Mouse (Mus musculus) ovary, postnatal 36 days (tissue): ENCODE results near the gene Gm49388.
A peak's percentile ranks its signal among the peaks of the same experiment; 100 is the strongest.
"Not testable (repeated sequence)": the region's sequence is repeated elsewhere in the genome, so short reads cannot be mapped to it uniquely, and the experiment has no call there.

Source experiments
- DNase-seq: peaks from one replicate; pipeline ENCODE4 v3.0.0; 2022; ENCODE audit warnings: low spot score, mixed read lengths

Gm49388 gene

GRCm38 (mm10) chr7:127802313-127802712 is 16.9 kb downstream of the Gm49388 start:
- no peak for DNase-seq

DNA sequence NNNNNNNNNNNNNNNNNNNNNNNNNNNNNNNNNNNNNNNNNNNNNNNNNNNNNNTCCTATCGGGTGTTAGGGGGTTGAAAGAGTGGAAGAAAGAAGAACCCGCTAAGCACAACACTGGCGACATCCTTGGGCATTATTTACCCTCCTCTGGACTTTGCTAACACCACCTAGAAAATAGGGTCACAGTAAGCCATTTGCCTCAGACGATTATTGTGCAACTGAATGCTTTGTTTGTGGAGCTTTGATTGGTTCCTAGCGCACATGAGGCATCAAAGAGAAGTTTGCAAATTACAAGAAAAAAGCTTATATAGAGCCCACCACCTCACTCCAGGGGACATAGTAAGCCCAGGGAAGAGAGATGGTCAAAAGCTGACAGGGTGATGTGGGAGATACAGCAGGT is 23.4 kb downstream of the Gm49388 start:
- no peak for DNase-seq

DNA sequence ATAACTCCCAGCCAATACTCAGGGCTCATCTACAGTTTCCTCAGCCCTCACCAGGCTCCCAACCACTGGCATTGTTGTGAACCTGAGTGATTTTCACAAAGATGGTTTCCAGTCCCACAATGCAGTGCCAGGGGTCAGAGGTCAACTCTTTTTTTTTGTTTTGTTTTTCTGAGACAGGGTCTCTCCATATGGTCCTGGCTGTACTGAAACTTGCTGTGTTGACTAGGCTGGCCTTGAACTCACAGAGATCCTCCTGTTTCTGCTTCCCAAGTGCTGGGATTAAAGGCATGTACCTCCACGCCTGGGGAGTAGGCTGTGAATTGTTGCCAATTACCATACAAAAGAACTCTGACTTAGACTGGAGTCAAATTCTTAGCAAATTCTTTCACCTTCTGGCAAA is 24.4 kb downstream of the Gm49388 start:
- no peak for DNase-seq

DNA sequence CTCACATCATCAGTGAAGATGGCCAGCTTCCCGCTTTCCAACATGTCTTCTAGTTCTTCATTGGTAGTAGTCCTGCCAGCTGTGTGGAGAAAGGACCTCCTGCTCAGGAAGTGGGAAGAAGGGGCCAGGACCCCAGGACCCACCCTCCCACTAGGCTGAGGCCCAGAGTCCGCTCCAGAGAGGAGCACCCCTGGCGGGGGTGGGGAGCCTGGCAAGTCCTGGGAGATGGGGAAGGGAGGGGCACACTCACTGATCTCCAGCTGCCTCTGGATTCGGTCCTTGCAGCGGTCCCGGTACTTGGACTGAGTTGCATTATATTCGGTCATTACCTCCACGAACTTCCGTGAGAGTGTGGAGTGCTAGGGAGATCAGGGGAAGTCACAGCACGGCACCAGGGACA is 25.2 kb downstream of the Gm49388 start:
- DNase-seq = no peak

- no peak for DNase-seq
These were observed 25.8 kb downstream of the Gm49388 start for GRCm38 (mm10) chr7:127811240-127811639.

- DNase-seq = no peak
These were observed 26.9 kb downstream of the Gm49388 start for GRCm38 (mm10) chr7:127812292-127812691.

- no peak for DNase-seq
These were observed 28.4 kb downstream of the Gm49388 start for GRCm38 (mm10) chr7:127813821-127814220.

GRCm38 (mm10) chr7:127814241-127814921 is 29.0 kb downstream of the Gm49388 start:
- DNase-seq = peak; percentile 56

DNA sequence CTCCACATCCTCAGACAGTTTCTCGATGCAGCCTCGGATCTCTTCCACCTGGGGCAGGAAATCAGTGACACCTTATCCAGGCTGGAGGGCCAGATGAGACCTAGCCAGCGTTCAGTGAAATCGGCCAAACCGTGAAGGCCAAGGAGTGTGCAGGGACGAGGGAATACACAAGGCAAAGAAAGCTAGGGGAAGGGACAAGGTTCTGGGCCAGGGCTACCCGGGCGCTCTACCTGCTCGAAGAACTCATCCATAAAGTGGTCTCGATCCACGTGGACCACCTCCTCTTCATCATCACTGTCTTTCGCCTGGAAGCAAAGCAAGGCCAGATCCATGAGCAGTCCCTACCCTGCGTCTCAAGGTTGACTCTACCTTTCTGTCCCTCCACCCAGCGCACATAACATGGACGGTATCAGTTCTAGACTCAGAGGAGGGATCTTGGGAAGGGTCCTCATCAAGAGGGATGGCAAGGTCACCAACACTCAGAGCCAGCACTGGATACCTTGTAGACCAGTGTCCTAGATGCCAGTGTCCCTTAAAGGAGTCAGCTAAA is 29.8 kb downstream of the Gm49388 start:
- DNase-seq = no peak

- DNase-seq = peak; percentile 45
These were observed 30.8 kb downstream of the Gm49388 start for GRCm38 (mm10) chr7:127815954-127816821.

DNA sequence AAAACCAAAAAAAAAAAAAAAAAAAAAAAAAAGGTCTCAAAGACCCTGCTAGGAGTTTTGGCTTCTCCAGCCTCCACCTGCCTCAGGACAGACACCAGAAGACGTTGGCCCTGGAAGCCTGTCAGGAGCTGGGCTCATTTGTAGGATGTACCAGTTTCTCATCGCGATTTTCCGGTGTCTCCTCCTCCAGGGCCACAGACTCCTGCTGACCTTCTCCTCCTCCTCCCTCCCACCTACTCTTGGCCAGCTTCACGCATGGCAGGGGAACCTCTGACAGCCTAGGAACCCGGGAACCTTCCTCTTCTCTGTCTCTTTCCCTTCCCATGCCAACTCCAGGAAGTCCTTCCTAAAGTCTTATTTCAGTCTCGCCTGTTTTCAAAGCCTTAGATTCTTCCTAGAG is 31.6 kb downstream of the Gm49388 start:
- no peak for DNase-seq

- no peak for DNase-seq
These were observed 32.4 kb downstream of the Gm49388 start for GRCm38 (mm10) chr7:127817776-127818175.

DNA sequence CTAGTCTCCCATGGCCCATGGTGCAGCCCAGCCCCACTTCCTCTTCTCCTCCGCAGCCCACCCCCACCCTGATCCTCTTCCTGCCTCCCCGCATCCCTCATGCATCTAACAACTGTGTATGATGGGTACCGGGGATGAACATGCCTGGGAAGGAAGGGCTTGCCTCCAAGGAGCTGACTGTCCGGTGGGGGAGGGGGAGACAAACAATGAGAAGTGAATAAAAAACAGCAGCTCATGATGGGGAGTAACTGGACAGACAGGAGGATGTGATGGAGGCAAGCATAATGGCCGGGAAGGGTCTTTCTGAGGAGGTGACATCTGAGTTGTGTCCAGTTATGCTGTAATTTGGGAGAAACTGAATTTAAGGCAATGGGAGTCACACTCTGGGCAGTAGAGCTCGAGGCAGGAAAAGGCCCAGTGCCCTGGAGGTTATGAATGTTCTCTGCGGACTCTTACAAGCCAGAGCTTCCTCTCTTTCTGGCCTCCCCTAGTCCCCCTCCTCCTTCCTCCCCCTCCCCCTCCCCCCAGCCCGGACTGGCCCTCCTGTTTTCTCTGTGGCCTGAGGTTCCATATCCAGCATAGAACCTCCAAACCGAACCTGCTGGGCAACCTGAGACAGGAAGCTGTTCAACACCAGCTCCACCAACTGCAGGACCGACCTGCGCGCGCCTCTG is 35.6 kb downstream of the Gm49388 start:
- no peak for DNase-seq

GRCm38 (mm10) chr7:127822494-127822893 is 37.1 kb downstream of the Gm49388 start:
- no peak for DNase-seq

GRCm38 (mm10) chr7:127823236-127824171 is 38.1 kb downstream of the Gm49388 start:
- no peak for DNase-seq

DNA sequence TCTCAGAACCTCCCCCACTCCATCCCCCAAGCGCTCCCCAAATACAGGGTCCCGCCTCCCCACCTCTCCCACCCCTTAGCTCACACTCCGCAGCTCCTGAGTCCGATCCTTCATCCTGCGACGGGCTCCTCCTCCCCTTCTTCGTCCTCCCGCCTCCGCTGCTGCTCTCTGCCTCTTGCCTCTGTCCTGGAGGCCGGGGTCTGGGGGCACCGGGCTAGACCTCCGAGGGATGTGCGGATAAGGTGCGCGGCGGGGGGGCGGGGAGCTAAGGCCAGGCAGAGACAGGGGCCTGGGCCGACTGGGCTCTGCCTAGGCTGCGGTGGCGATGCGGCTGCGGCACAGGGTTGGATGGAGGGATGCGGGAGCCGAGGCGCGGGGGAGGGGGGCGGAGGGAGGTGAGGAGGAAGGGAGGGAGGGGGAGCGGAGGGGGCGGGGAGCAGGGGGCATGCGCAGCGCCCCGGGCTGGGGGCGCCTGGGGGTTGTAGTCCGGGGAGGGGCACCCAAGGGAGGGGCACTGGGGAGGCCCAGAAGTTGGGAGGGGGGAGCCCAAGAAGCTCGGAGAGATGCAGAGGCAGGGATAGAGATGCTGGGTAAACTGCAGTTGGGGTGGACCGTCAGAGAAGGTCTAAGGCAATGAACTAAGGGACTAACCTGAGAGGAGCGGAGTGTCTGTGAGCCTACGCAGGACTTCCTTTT is 38.9 kb downstream of the Gm49388 start, which contains the start of the genes Stx4a and Stx1b:
Stx4a (plus strand) TSS at position 119 of the 696 bp plus-strand sequence.
Stx1b (minus strand) TSS at position 374 of the 696 bp plus-strand sequence.
- DNase-seq = no peak

GRCm38 (mm10) chr7:127835550-127835949 is 50.1 kb downstream of the Gm49388 start:
- no peak for DNase-seq

DNA sequence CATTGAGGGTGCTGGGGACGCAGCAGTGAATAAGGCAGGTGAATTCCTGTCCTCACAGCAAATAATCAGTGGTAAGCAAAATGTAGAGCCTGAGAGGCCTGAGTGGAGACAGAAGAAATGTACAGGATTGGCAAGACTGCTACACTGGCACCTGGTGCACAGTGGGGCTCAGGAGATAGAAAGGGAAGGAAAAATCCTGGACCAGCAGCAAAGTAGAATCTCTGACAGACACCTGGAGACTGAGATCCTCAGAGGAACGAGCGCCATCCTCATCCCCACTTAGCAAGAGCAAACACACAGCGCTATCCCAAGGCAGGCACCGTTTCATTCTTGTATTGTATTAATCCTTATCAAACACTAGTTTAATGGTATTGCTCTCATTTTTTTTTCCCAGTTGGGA is 52.1 kb downstream of the Gm49388 start:
- DNase-seq = no peak

- DNase-seq = not testable (repeated sequence)
These were observed 52.5 kb downstream of the Gm49388 start for GRCm38 (mm10) chr7:127837878-127838277.

DNA sequence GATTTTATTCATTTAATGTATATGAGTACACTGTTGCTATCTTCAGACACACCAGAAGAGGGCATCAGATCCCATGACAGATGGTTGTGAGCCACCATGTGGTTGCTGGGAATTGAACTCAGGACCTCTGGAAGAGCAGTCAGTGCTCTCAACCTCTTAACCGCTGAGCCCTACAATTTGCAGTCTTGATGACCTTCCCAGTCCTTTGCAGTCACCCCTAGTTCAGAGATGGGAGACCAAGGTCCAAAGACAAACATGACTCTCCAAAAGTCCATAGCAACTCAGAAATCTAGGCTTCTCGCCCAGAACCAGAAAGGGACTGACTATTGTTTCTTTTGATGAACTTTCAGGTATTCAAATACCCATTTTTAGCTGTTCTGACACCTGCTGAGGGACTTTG is 54.6 kb downstream of the Gm49388 start:
- not testable (repeated sequence) for DNase-seq
